Mouse (Mus musculus) heart, postnatal 0 days (tissue): ENCODE results near the gene Dhx29. TPM values are rescaled to one million over a fixed set of nuclear protein-coding genes. Genes with fewer than 3 reads are reported as not detected.
A peak's percentile ranks its signal among the peaks of the same experiment; 100 is the strongest.

ENCODE experiments used
- ATAC-seq: fragments of 200-750 bp; cut with Nextera tagmentation; 2 replicates; pipeline ENCODE4 v1.8.0; 2017; ENCODE audit warnings: low read depth, moderate number of reproducible peaks, moderate library complexity; ENCODE audit not compliant: insufficient read depth
- DNase-seq: peaks from one replicate; pipeline ENCODE4 v3.0.0-alpha.2; 2016; ENCODE audit warnings: low spot score
- H3K27ac ChIP-seq: fragments of 300-500 bp; sonication (generic); 2 replicates; pipeline ENCODE4 v1.5.1; 2014; ENCODE audit warnings: low read depth, mild to moderate bottlenecking
- H3K27me3 ChIP-seq: fragments of 300-500 bp; sonication (generic); 2 replicates; pipeline ENCODE4 v1.6.1; 2014; ENCODE audit warnings: low read length, mixed read lengths; ENCODE audit not compliant: control insufficient read depth, insufficient read depth
- H3K36me3 ChIP-seq: fragments of 300-500 bp; sonication (generic); replicated peaks from 2 replicates; pipeline ENCODE4 v1.6.1; 2014; ENCODE audit warnings: low read length, mixed read lengths; ENCODE audit not compliant: control insufficient read depth, insufficient read depth
- H3K4me1 ChIP-seq: fragments of 300-500 bp; sonication (generic); 2 replicates; pipeline ENCODE4 v1.6.1; 2014; ENCODE audit warnings: antibody characterized with exemption; ENCODE audit not compliant: control insufficient read depth, insufficient read depth
- H3K4me2 ChIP-seq: fragments of 300-500 bp; sonication (generic); 2 replicates; pipeline ENCODE4 v1.6.1; 2014; ENCODE audit warnings: low read depth, mild to moderate bottlenecking, low read length, moderate library complexity
- H3K4me3 ChIP-seq: fragments of 300-500 bp; sonication (generic); 2 replicates; pipeline ENCODE4 v1.5.1; 2014; ENCODE audit warnings: low read depth, low read length
- H3K9ac ChIP-seq: fragments of 300-500 bp; sonication (generic); replicated peaks from 2 replicates; pipeline ENCODE4 v1.6.1; 2014; ENCODE audit warnings: low read depth, low read length, mixed read lengths
- H3K9me3 ChIP-seq: fragments of 300-500 bp; sonication (generic); replicated peaks from 2 replicates; pipeline ENCODE4 v1.6.1; 2016; ENCODE audit warnings: low read length; ENCODE audit not compliant: control insufficient read depth
- CTCF ChIP-seq: IDR thresholded peaks from 2 replicates; pipeline ENCODE4 v1.5.1; 2016; ENCODE audit warnings: antibody characterized with exemption, control low read depth, low read depth
- EP300 ChIP-seq: IDR thresholded peaks from 2 replicates; pipeline ENCODE4 v1.6.1; 2016; ENCODE audit warnings: antibody characterized with exemption, low read depth
- WGBS: fragments of 180-500 bp; shearing (Covaris S2); extraction: QIAGEN DNeasy Blood & Tissue Kit; methylation state at CpG from one replicate; pipeline ENCODE4 v1.1.7; 2014; 5-methylcytosine and 5-hydroxymethylcytosine counted together
- polyA plus RNA-seq: library from polyadenylated mRNA; unstranded; fragments of >200 nt; fragmentation: Nextera tagmentation; extraction: Ambion mirVana; gene quantifications from 2 replicates; pipeline ENCODE4 v1.2.1, GENCODE M21; 2015
- total RNA-seq: library from RNA; depleted of rRNA; stranded (reverse); fragments of >200 nt; gene quantifications from 2 replicates; pipeline ENCODE4 v1.2.3, GENCODE M21; 2014; ENCODE audit warnings: low replicate concordance

Dhx29 gene
- total and polyA plus RNA-seq, 2 experiments from 2014 or later = 6.4 to 13.2 TPM

DNA sequence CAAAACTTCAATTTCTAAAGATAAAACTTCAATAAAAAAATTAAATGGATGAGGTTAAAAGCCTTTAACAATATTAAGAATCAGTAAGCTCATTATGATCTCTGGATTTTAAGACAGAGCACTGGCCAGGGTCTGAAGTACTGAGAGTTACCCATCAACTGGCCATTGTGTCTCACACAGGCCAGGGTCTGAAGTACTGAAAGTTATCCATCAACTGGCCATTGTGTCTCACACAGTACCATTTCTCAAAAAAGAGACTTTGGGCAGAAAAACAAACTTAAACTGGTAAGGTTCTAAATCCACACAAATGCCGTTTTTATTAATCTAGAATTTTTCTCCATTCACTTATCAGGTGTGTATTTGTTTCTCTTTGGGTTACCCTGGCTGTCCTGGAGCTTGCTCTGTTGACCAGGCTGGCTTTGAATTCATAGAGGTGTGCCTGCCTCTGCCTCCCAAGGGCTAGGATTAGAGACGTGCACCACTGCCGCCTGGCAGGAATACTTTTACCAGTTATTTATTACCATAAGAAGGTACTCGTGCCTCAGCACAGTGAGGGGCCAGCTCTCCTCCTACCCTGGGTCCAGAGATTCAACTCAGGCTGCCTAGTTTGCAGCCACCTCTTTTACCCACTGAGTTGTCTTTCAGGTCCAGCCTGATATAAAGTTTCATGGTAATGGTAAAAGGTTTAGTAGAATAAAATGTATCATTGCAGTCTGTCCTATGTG, 8.0 kb upstream of the Dhx29 start:
- TF ChIP-seq CTCF (no peak), EP300 (no peak)
- no peaks in the 10 kb centered on the region for H3K9me3 ChIP-seq
- H3K4me2 ChIP-seq = no peak overlapping the region
- ATAC-seq (no peak), DNase-seq (no peak)
- H3K9ac ChIP-seq = no peak overlapping the region
- H3K4me3 ChIP-seq = no peak overlapping the region
- WGBS = 91% methylated on average over 4 of the region's 4 CpGs
- no peaks in the 10 kb centered on the region for H3K4me1 ChIP-seq
- no peaks in the 10 kb centered on the region for H3K27me3 ChIP-seq
- H3K27ac ChIP-seq = no peak overlapping the region
- peaks cover 42% of the 10 kb centered on the region for H3K36me3 ChIP-seq

DNA sequence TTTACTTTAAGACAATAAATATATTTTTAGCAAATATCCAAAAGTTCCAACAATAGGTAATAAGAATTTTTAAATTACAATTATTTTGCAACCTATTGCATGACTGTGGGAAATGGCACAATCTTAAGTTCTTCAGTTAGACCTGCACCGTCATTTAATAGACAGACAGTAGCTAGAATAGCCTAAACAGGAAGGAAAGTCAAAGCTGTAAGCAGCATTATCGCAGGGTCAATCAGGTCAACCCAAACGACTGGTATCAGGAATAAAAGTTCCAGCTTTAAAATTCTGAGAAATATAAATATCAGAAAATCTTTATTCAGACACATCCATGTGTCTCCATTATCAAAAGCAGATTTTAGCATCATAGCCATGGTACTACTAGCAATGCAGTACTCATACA, 6.3 kb upstream of the Dhx29 start:
- no peaks in the 10 kb centered on the region for H3K27me3 ChIP-seq
- no peak overlapping the region for H3K4me3 ChIP-seq
- no peaks in the 10 kb centered on the region for H3K9me3 ChIP-seq
- no peak overlapping the region for H3K9ac ChIP-seq
- H3K27ac ChIP-seq = no peak overlapping the region
- DNase-seq (no peak), ATAC-seq (no peak)
- H3K36me3 ChIP-seq = peaks cover 37% of the 10 kb centered on the region
- H3K4me2 ChIP-seq = no peak overlapping the region
- 0 out of 2 replicates have a peak, but pooled peaks cover 2% of the 10 kb centered on the region for H3K4me1 ChIP-seq
- 74% methylated on average over 3 of the region's 3 CpGs for WGBS
- no peak for TF ChIP-seq EP300
- no peak for TF ChIP-seq CTCF

- no peak overlapping the region for H3K27ac ChIP-seq
- no peaks in the 10 kb centered on the region for H3K27me3 ChIP-seq
- H3K9me3 ChIP-seq = no peaks in the 10 kb centered on the region
- no peak for ATAC-seq
- no peak for DNase-seq
- no peak overlapping the region for H3K9ac ChIP-seq
- peaks cover 16% of the 10 kb centered on the region; the same call in 1 of the 2 replicates for H3K4me1 ChIP-seq
- H3K4me2 ChIP-seq = no peak overlapping the region
- H3K36me3 ChIP-seq = peaks cover 8% of the 10 kb centered on the region; the same call in 1 of the 2 replicates
- H3K4me3 ChIP-seq = no peak overlapping the region
- TF ChIP-seq CTCF = no peak
- TF ChIP-seq EP300 = no peak
- 68% methylated on average over 6 of the region's 6 CpGs for WGBS
These were observed 2.0 kb upstream of the Dhx29 start for GRCm38 (mm10) chr13:112925266-112925665.

DNA sequence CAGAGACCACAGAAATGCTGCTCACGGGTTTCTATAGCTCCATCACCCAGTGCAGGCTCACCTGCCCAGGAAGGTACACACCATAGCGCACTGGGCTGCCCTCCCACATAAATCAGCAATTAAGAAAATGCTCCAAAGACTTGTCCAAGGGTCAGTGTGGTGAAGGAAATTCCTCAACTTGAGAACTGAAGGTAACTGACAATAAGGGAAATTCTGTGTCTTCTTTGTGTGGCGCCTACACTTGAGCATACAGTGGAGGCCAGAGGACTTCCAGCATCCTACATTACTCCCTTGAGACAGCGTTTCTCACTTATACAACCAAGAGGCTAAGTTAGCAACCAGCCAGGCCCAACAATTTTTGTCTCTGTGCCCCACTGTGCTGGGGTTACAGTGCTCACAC, 1.3 kb upstream of the Dhx29 start:
- DNase-seq (no peak), ATAC-seq (no peak)
- Histone ChIP-seq H3K9me3 (no peaks in the 10 kb centered on the region), H3K27ac (no peak overlapping the region), H3K4me1 (peaks cover 16% of the 10 kb centered on the region; the same call in 1 of the 2 replicates), H3K4me2 (peak overlapping the region; percentile 77), H3K27me3 (no peaks in the 10 kb centered on the region), H3K4me3 (peak overlapping the region; percentile 96), H3K36me3 (peaks cover 12% of the 10 kb centered on the region), H3K9ac (peak overlapping the region; percentile 80; the same call in 1 of the 2 replicates)
- WGBS = 70% methylated on average over 4 of the region's 4 CpGs
- TF ChIP-seq EP300 (no peak), CTCF (no peak)

GRCm38 (mm10) chr13:112926796-112927195, 458 bp upstream of the Dhx29 start:
- Histone ChIP-seq H3K9me3 (no peaks in the 10 kb centered on the region), H3K36me3 (peaks cover 13% of the 10 kb centered on the region), H3K4me1 (peaks cover 16% of the 10 kb centered on the region; the same call in 1 of the 2 replicates), H3K27me3 (no peaks in the 10 kb centered on the region), H3K4me2 (peak overlapping the region; percentile 77), H3K9ac (peak overlapping the region; percentile 80), H3K27ac (peak overlapping the region; percentile 82), H3K4me3 (peak overlapping the region; percentile 96)
- WGBS = 0% methylated on average over 19 of the region's 19 CpGs
- no peak for ATAC-seq
- TF ChIP-seq CTCF (no peak), EP300 (no peak)
- peak; percentile 18 for DNase-seq
